Mouse (Mus musculus) frontal cortex, postnatal 14 days (tissue): ENCODE results near the gene Cd34.

Source experiments
- DNase-seq, 2 experiments: peaks; one replicate each; pipeline ENCODE4 v3.0.0; 2022; ENCODE audit warnings: low spot score in 2 of 2

Cd34 gene

GRCm38 (mm10) chr1:194938715-194939114 lies at the start of gene Cd34:
TSS of gene Cd34 (plus strand) at chr1:194938819.
- DNase-seq, result no peak

- DNase-seq, result no peak
Measured at GRCm38 (mm10) chr1:194894513-194894912, 44.1 kb upstream of the Cd34 start.

DNA sequence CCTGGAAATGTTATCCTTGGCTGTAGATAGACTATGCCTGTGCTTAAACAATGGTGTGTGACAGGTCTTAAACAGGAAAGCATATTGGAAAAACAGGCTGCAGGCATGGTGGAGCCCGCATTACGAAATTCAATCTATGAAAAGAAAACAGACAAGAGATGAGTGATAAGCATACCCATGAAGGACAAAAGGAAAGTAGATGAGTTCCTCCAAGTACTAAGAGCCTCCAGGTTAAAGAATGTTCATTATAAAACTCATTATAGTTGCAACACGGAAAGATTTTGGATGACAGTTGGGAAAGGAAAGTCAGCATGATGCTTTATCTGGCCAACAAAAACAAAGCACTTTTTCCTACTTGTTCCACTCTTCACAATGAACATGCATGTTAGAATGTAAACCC lies 43.3 kb upstream of the Cd34 start:
- DNase-seq, result no peak

- DNase-seq, result no peak
Measured at GRCm38 (mm10) chr1:194901075-194901474, 37.5 kb upstream of the Cd34 start.

DNA sequence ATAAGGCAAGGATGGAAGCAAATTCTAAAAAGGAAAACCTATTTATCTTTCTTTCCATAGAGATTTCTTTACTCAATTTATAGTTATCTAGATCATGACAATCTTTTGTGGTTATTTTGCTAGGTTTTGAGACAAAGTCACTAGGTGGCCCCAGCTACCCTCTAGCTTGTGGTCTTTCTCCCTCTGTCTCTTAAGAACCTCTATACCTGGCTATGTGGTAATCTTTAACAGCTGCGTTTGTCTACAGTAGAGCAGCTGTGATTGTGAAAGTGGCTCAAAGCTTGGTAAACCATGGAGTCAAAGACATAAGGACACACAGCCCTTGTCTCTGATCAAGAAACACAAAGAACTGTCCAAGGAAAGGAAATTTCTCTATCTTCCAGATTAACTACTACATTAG lies 36.8 kb upstream of the Cd34 start:
- no peak for DNase-seq

- no peak for DNase-seq
Measured at GRCm38 (mm10) chr1:194908956-194909355, 29.7 kb upstream of the Cd34 start.

DNA sequence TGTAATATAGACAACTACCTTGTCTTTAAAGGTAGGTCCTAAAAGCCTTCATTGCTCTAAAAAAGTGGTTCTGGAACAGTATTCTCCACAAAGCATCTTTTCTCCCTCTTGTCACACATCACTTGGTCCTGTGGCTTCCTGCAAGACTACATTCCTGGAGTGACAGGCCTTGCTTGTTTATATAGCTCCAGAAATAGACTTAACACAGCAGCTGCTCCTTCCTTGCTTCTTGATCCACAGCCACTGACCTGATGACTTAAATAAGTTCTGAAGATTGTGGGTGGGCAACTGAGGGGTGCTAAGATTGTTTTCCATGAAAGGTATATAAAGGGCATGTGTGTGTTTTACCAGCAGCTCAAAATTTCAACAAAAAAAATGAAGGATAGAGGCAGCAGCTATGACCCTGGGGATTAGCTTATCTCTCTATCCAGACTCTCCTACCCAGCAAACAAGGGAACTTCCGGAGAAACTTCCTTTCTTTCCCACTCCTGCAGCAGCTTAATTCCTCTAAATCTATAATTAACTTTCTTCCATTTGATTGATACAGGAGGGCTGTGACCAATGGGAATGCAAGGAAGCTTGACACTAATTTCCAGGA lies 12.8 kb upstream of the Cd34 start:
- no peak for DNase-seq

- DNase-seq, result no peak
Measured at GRCm38 (mm10) chr1:194927887-194928286, 10.7 kb upstream of the Cd34 start.

- no peak for DNase-seq
Measured at GRCm38 (mm10) chr1:194929275-194929971, 9.2 kb upstream of the Cd34 start.

DNA sequence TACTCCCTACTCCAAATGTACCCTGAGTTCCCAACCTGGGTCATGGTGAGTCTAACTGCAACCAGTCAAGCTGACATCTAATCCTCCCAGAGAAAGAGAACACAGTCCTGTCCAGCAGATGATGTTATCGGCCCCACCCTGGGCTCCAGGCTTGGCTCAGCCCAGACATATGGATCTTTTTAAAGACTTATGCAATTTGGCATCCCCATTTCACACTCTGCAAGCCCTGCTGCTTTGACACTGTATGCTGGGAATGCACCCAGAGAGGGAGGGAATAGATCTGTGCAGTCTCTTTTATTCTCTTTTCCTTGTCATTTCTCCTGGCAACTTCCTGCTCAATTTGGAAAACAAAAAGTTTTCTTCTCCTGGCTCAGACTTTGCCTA lies 8.7 kb upstream of the Cd34 start:
- DNase-seq, result no peak

GRCm38 (mm10) chr1:194930706-194931105 lies 7.9 kb upstream of the Cd34 start:
- no peak for DNase-seq

DNA sequence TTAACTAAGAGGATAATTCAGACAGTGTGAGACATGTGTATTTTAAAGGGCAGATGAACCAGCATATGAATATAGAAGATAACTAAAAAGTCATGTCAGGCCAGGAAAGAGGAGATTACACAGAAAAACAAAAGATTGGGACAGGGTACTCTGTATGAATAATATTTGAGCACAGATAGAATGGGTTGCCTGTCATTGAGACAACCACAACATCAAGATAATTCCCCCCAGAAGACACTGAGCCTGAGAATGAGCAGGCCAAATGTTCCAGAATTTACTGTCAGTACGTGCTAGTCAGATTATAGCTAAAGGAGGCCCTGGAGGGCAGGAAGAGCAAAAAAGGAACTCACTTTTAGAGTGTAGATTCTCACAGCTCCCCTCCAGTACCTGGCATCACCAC lies 3.3 kb upstream of the Cd34 start:
- DNase-seq, result no peak

DNA sequence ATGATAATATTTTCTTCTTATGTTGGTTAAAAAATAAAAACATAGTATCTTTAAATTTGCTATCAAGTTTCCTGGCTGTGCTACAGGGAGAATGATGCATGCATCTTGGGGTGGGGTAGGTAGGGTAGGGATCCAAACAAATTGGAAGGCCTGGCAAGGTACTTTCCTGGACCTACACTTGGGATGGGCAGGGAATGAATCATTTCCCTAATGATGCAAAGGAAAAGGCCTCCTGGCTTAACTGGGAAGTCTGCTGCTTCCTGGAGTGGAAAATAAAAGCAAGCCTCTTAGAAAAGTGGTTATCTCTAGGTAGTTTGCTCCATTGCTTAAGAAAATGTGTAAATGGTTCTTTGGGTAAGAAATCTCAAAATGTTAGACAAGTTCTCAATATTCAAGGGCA lies 2.9 kb downstream of the Cd34 start:
- no peak for DNase-seq

DNA sequence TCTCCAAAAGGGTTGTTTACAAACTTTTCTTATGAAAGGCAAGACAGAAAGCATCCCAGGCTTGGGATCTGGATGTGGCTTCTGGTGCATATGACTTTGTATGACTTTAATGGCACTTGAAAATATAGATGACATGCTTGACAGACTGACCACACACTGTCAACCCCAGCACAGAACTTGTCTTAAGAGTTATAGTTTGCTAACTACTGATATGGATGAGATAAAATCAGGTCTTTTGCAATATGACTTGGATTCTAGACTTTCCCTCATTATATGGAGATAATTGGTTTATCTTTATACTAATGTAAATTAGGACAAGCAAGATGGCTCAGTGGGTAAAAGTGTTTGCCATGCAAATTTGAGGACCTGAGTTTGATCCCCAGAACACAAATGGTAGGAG lies 4.3 kb downstream of the Cd34 start:
- DNase-seq, result no peak

- no peak for DNase-seq
Measured at GRCm38 (mm10) chr1:194943485-194943884, 4.9 kb downstream of the Cd34 start.

GRCm38 (mm10) chr1:194945382-194945781 lies 6.8 kb downstream of the Cd34 start:
- DNase-seq, result no peak

DNA sequence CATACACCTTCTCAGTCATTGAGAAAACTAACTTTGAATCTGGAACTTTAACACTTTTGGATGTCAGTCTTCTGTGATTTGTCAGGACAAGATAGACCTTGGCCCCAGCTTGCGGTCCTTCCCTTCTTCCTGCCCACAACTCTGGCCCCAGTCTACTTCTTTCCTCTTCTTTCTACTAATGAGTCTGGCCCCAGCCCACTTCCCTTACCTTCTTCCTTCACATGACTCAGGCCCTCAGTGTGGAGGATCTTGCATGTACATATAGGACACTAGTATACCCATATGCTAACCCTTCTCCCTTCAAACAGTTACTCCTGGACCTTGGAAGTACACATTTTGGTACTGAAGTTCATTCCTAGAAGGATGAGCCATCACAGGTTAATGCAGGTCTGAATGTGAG lies 7.8 kb downstream of the Cd34 start:
- DNase-seq, result no peak

DNA sequence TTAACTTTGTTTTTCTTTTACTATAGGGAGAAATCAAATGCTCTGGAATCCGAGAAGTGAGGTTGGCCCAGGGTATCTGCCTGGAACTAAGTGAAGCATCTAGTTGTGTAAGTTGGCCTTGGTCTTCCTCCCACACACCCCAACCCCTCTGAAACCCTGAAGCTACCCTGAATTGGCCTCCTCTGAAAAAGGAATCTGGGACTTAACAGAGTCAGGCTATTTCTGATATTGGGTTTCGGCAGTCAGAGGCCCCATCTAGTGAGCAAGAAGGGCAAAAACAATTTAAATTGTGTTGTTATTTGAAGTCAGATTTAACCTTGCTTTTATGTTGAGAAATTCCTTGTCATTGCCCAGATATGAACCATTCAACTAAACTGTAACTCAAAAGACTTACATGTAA lies 12.3 kb downstream of the Cd34 start:
- no peak for DNase-seq

- DNase-seq, result no peak
Measured at GRCm38 (mm10) chr1:194952891-194953290, 14.3 kb downstream of the Cd34 start.

GRCm38 (mm10) chr1:194954694-194955093 lies 16.1 kb downstream of the Cd34 start:
- no peak for DNase-seq

DNA sequence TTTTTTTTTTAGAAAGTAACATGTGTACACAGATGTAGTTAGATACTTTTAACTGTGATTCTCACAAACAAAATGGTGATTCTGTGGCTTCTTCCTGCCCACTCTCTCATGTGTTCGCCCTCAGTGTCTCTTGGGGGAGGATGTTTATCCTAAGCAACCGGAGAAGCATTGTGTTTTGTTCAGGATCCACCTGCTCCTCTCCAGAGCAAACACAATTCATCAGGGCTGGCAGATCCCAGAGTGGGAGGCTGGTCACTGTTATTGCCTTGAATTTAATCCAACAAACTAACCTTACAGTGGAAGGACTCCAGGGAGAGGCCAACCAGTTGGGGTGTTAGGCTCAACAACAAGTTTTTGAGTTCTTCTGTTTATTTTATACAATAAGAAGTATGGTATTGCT lies 17.1 kb downstream of the Cd34 start:
- DNase-seq, result no peak

GRCm38 (mm10) chr1:194957021-194957420 lies 18.4 kb downstream of the Cd34 start:
- no peak for DNase-seq

DNA sequence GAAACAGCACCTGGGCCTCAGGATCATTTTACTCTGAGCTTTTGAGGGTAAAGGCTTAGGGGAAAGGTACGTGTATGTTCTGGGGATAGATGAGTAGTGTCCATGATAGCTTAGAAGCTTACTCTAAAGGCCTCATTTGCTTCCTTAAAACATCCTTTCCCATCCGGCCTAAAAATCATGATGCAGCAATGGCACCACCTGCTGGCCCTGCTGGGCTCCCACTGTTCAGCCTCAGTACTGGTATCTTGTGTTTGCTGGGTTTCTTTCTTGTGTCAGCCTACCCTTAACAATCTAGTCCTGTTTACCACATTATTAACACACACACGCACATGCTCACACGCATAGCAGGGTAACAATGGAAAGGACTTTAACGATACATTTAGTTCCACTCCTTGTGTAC lies 23.6 kb downstream of the Cd34 start:
- DNase-seq, result peak; percentile 52 to 73

- no peak for DNase-seq
Measured at GRCm38 (mm10) chr1:194962712-194963111, 24.1 kb downstream of the Cd34 start.
